Mouse (Mus musculus) intestine, embryonic 16.5 days (tissue): ENCODE data around the gene Nmb. TPM values are rescaled to one million over a fixed set of nuclear protein-coding genes. Genes with fewer than 3 reads are reported as not detected.

Experiments used
- polyA plus RNA-seq: library from polyadenylated mRNA; unstranded; fragments of >200 nt; fragmentation: Nextera tagmentation; extraction: Ambion mirVana; gene quantifications from 2 replicates; pipeline ENCODE4 v1.2.1, GENCODE M21; 2015

Nmb gene
- polyA plus RNA-seq, 1 experiment from 2014 or later = 3.9 TPM

Other genes starting within 250 kb of the Nmb start
- 9.6 and 11.8 TPM in 2 replicates for gene Crtc3, start 216.2 kb downstream of the Nmb start, polyA plus RNA-seq
- gene Iqgap1, start 79.1 kb downstream of the Nmb start, polyA plus RNA-seq = 64.3 and 66.2 TPM in 2 replicates
- 1.4 TPM in 2 replicates for gene Zscan2, start 44.2 kb downstream of the Nmb start, polyA plus RNA-seq
- 27.8 and 33.4 TPM in 2 replicates for gene Wdr73, start 3.8 kb downstream of the Nmb start, polyA plus RNA-seq
- gene Sec11a, start 42.7 kb upstream of the Nmb start, polyA plus RNA-seq = 234 and 256 TPM in 2 replicates
- 9.9 and 12.4 TPM in 2 replicates for gene Zfp592, start 88.6 kb upstream of the Nmb start, polyA plus RNA-seq
- 8.4 and 12.5 TPM in 2 replicates for gene Alpk3, start 152.5 kb upstream of the Nmb start, polyA plus RNA-seq
- gene Slc28a1, start 209.7 kb upstream of the Nmb start, polyA plus RNA-seq = 9.1 and 9.5 TPM in 2 replicates